Comparison of ENCODE assay signal across 27 mouse cellular contexts in genomic region chr7:117285206-117285605, GRCm38 (mm10).
DNase-seq lines count a peak whose midpoint lies in the region; ATAC-seq and TF ChIP-seq lines count a peak whose summit lies in the region.
"Had no signal": no experiment of that assay in that cellular context is flagged by ENCODE, and none has a peak within 500 bp of the region (broad histone marks: within the 10 kb centered on the region; RNA-seq: fewer than 3 reads in every experiment).

No protein-coding gene starts in this region.

- H3K4me3 ChIP-seq in embryonic facial prominence, embryonic 15.5 days (replicated peaks): no peak overlapping the region
- no peak overlapping the region for H3K4me3 ChIP-seq in embryonic facial prominence, embryonic 10.5 days
- H3K4me3 ChIP-seq in forebrain, postnatal 0 days (ENCODE audit: low read depth, low read length): no peak overlapping the region
- no peak overlapping the region for H3K4me3 ChIP-seq in forebrain, embryonic 16.5 days (replicated peaks; ENCODE audit: low read length)
- H3K4me3 ChIP-seq: embryonic facial prominence, embryonic 13.5 days; heart, adult 2 months; heart, embryonic 10.5 days; heart, embryonic 13.5 days had no signal

- DNase-seq in embryonic facial prominence, embryonic 10.5 days (ENCODE audit: low spot score): no peak
- peak; percentile 50 for DNase-seq in forebrain, postnatal 0 days
- DNase-seq in brain, embryonic 14.5 days (ENCODE audit: low read depth): peak; percentile 31
- no peak for DNase-seq in ovary, adult 18-20 months (ENCODE audit: low spot score)
- DNase-seq in c-Kit-positive CD71-positive TER-119-positive erythroid progenitor cells, embryonic 14.5 days (ENCODE audit: low spot score): no peak
- DNase-seq: adrenal gland, postnatal 10 days; adrenal gland, postnatal 36 days; cerebellum, adult 11 months; cerebellum, adult 2 months; cerebellum, adult 9-11 months; cerebellum, postnatal 25 days; gastrocnemius, postnatal 10 days; gastrocnemius, postnatal 36 days; heart, adult 2 months; heart, postnatal 14 days; heart, postnatal 4 days had no signal

- H3K9me3 ChIP-seq in embryonic facial prominence, embryonic 15.5 days (replicated peaks): no peaks in the 10 kb centered on the region
- H3K9me3 ChIP-seq in embryonic facial prominence, embryonic 10.5 days: no peaks in the 10 kb centered on the region
- H3K9me3 ChIP-seq in forebrain, postnatal 0 days (ENCODE audit: low read length): no peaks in the 10 kb centered on the region
- H3K9me3 ChIP-seq in forebrain, embryonic 16.5 days (ENCODE audit: control insufficient read depth, low read length): no peaks in the 10 kb centered on the region
- H3K9me3 ChIP-seq: embryonic facial prominence, embryonic 13.5 days; heart, embryonic 10.5 days; heart, embryonic 13.5 days had no signal

- no peaks in the 10 kb centered on the region for H3K36me3 ChIP-seq in embryonic facial prominence, embryonic 15.5 days
- H3K36me3 ChIP-seq in embryonic facial prominence, embryonic 10.5 days (replicated peaks): no peaks in the 10 kb centered on the region
- no peaks in the 10 kb centered on the region for H3K36me3 ChIP-seq in forebrain, postnatal 0 days (ENCODE audit: insufficient read depth)
- no peaks in the 10 kb centered on the region for H3K36me3 ChIP-seq in forebrain, embryonic 16.5 days (ENCODE audit: control insufficient read depth, insufficient read depth)
- H3K36me3 ChIP-seq: embryonic facial prominence, embryonic 13.5 days; G1E; heart, embryonic 10.5 days; heart, embryonic 13.5 days had no signal

- no peaks in the 10 kb centered on the region for H3K27me3 ChIP-seq in embryonic facial prominence, embryonic 15.5 days
- H3K27me3 ChIP-seq in embryonic facial prominence, embryonic 10.5 days (replicated peaks; ENCODE audit: low read depth, poor library complexity, severe bottlenecking): no peaks in the 10 kb centered on the region
- H3K27me3 ChIP-seq in forebrain, postnatal 0 days (ENCODE audit: insufficient read depth, low read length): no peaks in the 10 kb centered on the region
- H3K27me3 ChIP-seq in forebrain, embryonic 16.5 days (replicated peaks; ENCODE audit: control insufficient read depth, insufficient read depth, low read length): no peaks in the 10 kb centered on the region
- H3K27me3 ChIP-seq: CH12.LX; embryonic facial prominence, embryonic 13.5 days; heart, embryonic 13.5 days; Patski had no signal

- H3K27ac ChIP-seq in embryonic facial prominence, embryonic 15.5 days (replicated peaks): peak overlapping the region; percentile 28; the same call in 1 of the 2 replicates
- H3K27ac ChIP-seq in embryonic facial prominence, embryonic 10.5 days (replicated peaks): no peak overlapping the region
- no peak overlapping the region for H3K27ac ChIP-seq in forebrain, postnatal 0 days (ENCODE audit: low read depth, low read length)
- H3K27ac ChIP-seq in forebrain, embryonic 16.5 days (ENCODE audit: low read length): no peak overlapping the region
- H3K27ac ChIP-seq: embryonic facial prominence, embryonic 13.5 days; heart, adult 2 months; heart, embryonic 10.5 days; heart, embryonic 13.5 days; hindbrain, embryonic 14.5 days; hindbrain, postnatal 0 days had no signal

- H3K9ac ChIP-seq in embryonic facial prominence, embryonic 15.5 days: no peak overlapping the region
- no peak overlapping the region for H3K9ac ChIP-seq in forebrain, postnatal 0 days
- H3K9ac ChIP-seq in forebrain, embryonic 16.5 days (replicated peaks; ENCODE audit: low read depth, low read length): no peak overlapping the region
- H3K9ac ChIP-seq: embryonic facial prominence, embryonic 13.5 days; heart, embryonic 13.5 days; hindbrain, embryonic 14.5 days had no signal

- no peak for TF ChIP-seq CTCF in forebrain, postnatal 0 days (IDR thresholded peaks at IDR 0.05; ENCODE audit: low read depth)
- TF ChIP-seq CTCF in brain, embryonic 14.5 days (IDR thresholded peaks at IDR 0.05; ENCODE audit: borderline replicate concordance, extremely low read depth, insufficient read depth, insufficient read length): no peak

- no peak for ATAC-seq in embryonic facial prominence, embryonic 15.5 days (ENCODE audit: insufficient number of reproducible peaks, low FRiP score, low TSS enrichment, low read depth)
- no peak for ATAC-seq in forebrain, postnatal 0 days
- no peak for ATAC-seq in forebrain, embryonic 16.5 days
- ATAC-seq: hindbrain, postnatal 0 days; inflammation-experienced regulatory T-cells, adult 6 months; Patski had no signal

- 59% methylated on average over 3 of the region's 3 CpGs for WGBS in embryonic facial prominence, embryonic 15.5 days
- 74% methylated on average over 3 of the region's 3 CpGs for WGBS in embryonic facial prominence, embryonic 10.5 days
- WGBS in forebrain, postnatal 0 days: 60% methylated on average over 3 of the region's 3 CpGs
- WGBS in forebrain, embryonic 16.5 days: 54% methylated on average over 3 of the region's 3 CpGs

- no peak for TF ChIP-seq POLR2A in brain, embryonic 14.5 days (IDR thresholded peaks at IDR 0.05; ENCODE audit: borderline replicate concordance, extremely low read depth, insufficient read depth, insufficient read length, poor library complexity, severe bottlenecking)

- H3K4me2 ChIP-seq in embryonic facial prominence, embryonic 15.5 days (replicated peaks): no peak overlapping the region
- no peak overlapping the region for H3K4me2 ChIP-seq in forebrain, postnatal 0 days (ENCODE audit: low read depth)
- H3K4me2 ChIP-seq in forebrain, embryonic 16.5 days (ENCODE audit: low read length): no peak overlapping the region
- H3K4me2 ChIP-seq: embryonic facial prominence, embryonic 13.5 days; heart, embryonic 13.5 days; hindbrain, embryonic 14.5 days had no signal

- H3K4me1 ChIP-seq in embryonic facial prominence, embryonic 15.5 days: no peaks in the 10 kb centered on the region
- H3K4me1 ChIP-seq in embryonic facial prominence, embryonic 10.5 days: no peaks in the 10 kb centered on the region
- no peaks in the 10 kb centered on the region for H3K4me1 ChIP-seq in forebrain, postnatal 0 days (ENCODE audit: insufficient read depth)
- no peaks in the 10 kb centered on the region; the same call in 1 of the 2 replicates for H3K4me1 ChIP-seq in forebrain, embryonic 16.5 days (replicated peaks; ENCODE audit: control insufficient read depth, insufficient read depth, low read length)
- H3K4me1 ChIP-seq: embryonic facial prominence, embryonic 13.5 days; heart, embryonic 10.5 days; heart, embryonic 13.5 days had no signal

Comparison
In these comparisons a context has a peak if more than half of its experiments do, and no peak if none do; other contexts are left out.
1. DNase-seq: peak in forebrain, postnatal 0 days (single experiment) and brain, embryonic 14.5 days (single experiment); none in embryonic facial prominence, embryonic 10.5 days (single experiment), ovary, adult 18-20 months (single experiment) and c-Kit-positive CD71-positive TER-119-positive erythroid progenitor cells, embryonic 14.5 days (single experiment).